Mouse (Mus musculus): ENCODE measurements at regions not wholly inside any gene's neighbourhood (a gene's known extent, or its start where the extent isn't known, plus 50 kb on each side); places are given as distances from the start of the nearest gene placed in this dataset.

- DNase-seq (ENCODE audit: low spot score), result peak; percentile 5
- Histone ChIP-seq H3K9me3 (replicated peaks; ENCODE audit: control insufficient read depth, low read length) (no peaks in the 10 kb centered on the region), H3K9ac (replicated peaks; ENCODE audit: low read depth, low read length) (no peak overlapping the region), H3K27ac (ENCODE audit: low read depth) (no peak overlapping the region), H3K4me3 (ENCODE audit: low read depth, low read length) (no peak overlapping the region), H3K27me3 (ENCODE audit: control insufficient read depth, insufficient read depth, low read length) (peaks cover 11% of the 10 kb centered on the region), H3K4me2 (ENCODE audit: low read depth, low read length) (no peak overlapping the region), H3K36me3 (replicated peaks; ENCODE audit: control insufficient read depth, insufficient read depth, low read length) (no peaks in the 10 kb centered on the region), H3K4me1 (ENCODE audit: control insufficient read depth, insufficient read depth) (peaks cover 11% of the 10 kb centered on the region)
- TF ChIP-seq CTCF (IDR thresholded peaks at IDR 0.05; ENCODE audit: low read depth), result no peak
- ATAC-seq (ENCODE audit: insufficient read depth, low read depth), result no peak
- 75% methylated on average over 6 of the region's 6 CpGs for WGBS
Observed at GRCm38 (mm10) chr19:14246973-14247614, 333.8 kb downstream of the Olfr1505 start.

GRCm38 (mm10) chr19:14247979-14248378, 334.6 kb downstream of the Olfr1505 start:
- H3K9me3 ChIP-seq (replicated peaks; ENCODE audit: control insufficient read depth, low read length), result no peaks in the 10 kb centered on the region
- peaks cover 11% of the 10 kb centered on the region for H3K4me1 ChIP-seq (ENCODE audit: control insufficient read depth, insufficient read depth)
- no peaks in the 10 kb centered on the region for H3K36me3 ChIP-seq (replicated peaks; ENCODE audit: control insufficient read depth, insufficient read depth, low read length)
- no peak overlapping the region for H3K27ac ChIP-seq (ENCODE audit: low read depth)
- peaks cover 8% of the 10 kb centered on the region; the same call in 1 of the 2 replicates for H3K27me3 ChIP-seq (ENCODE audit: control insufficient read depth, insufficient read depth, low read length)
- TF ChIP-seq EP300 (IDR thresholded peaks at IDR 0.05; ENCODE audit: low read depth), result no peak
- TF ChIP-seq CTCF (IDR thresholded peaks at IDR 0.05; ENCODE audit: low read depth), result no peak
- no peak overlapping the region for H3K4me2 ChIP-seq (ENCODE audit: low read depth, low read length)
- 21% methylated on average over 1 of the region's 1 CpGs for WGBS
- H3K4me3 ChIP-seq (ENCODE audit: low read depth, low read length), result no peak overlapping the region
- H3K9ac ChIP-seq (replicated peaks; ENCODE audit: low read depth, low read length), result no peak overlapping the region
- DNase-seq (ENCODE audit: low spot score), result peak; percentile 10
- no peak for ATAC-seq (ENCODE audit: insufficient read depth, low read depth)

GRCm38 (mm10) chr19:14258621-14259051, 339.2 kb downstream of the Tle4 start:
- DNase-seq (ENCODE audit: low spot score) (no peak), ATAC-seq (ENCODE audit: insufficient read depth, low read depth) (no peak)
- Histone ChIP-seq H3K9me3 (replicated peaks; ENCODE audit: control insufficient read depth, low read length) (no peaks in the 10 kb centered on the region), H3K4me1 (ENCODE audit: control insufficient read depth, insufficient read depth) (no peaks in the 10 kb centered on the region), H3K27me3 (ENCODE audit: control insufficient read depth, insufficient read depth, low read length) (no peaks in the 10 kb centered on the region), H3K36me3 (replicated peaks; ENCODE audit: control insufficient read depth, insufficient read depth, low read length) (no peaks in the 10 kb centered on the region), H3K4me3 (ENCODE audit: low read depth, low read length) (no peak overlapping the region), H3K4me2 (ENCODE audit: low read depth, low read length) (no peak overlapping the region), H3K27ac (ENCODE audit: low read depth) (no peak overlapping the region), H3K9ac (replicated peaks; ENCODE audit: low read depth, low read length) (no peak overlapping the region)
- 49% methylated on average over 5 of the region's 5 CpGs for WGBS
- no peak for TF ChIP-seq CTCF (IDR thresholded peaks at IDR 0.05; ENCODE audit: low read depth)
- no peak for TF ChIP-seq EP300 (IDR thresholded peaks at IDR 0.05; ENCODE audit: low read depth)

- Histone ChIP-seq H3K9ac (replicated peaks; ENCODE audit: low read depth, low read length) (no peak overlapping the region), H3K4me3 (ENCODE audit: low read depth, low read length) (no peak overlapping the region), H3K4me1 (ENCODE audit: control insufficient read depth, insufficient read depth) (no peaks in the 10 kb centered on the region), H3K4me2 (ENCODE audit: low read depth, low read length) (no peak overlapping the region), H3K9me3 (replicated peaks; ENCODE audit: control insufficient read depth, low read length) (no peaks in the 10 kb centered on the region), H3K27ac (ENCODE audit: low read depth) (no peak overlapping the region), H3K27me3 (ENCODE audit: control insufficient read depth, insufficient read depth, low read length) (no peaks in the 10 kb centered on the region), H3K36me3 (replicated peaks; ENCODE audit: control insufficient read depth, insufficient read depth, low read length) (no peaks in the 10 kb centered on the region)
- no peak for DNase-seq (ENCODE audit: low spot score)
- WGBS, result 41% methylated on average over 2 of the region's 2 CpGs
- no peak for TF ChIP-seq CTCF (IDR thresholded peaks at IDR 0.05; ENCODE audit: low read depth)
- no peak for TF ChIP-seq EP300 (IDR thresholded peaks at IDR 0.05; ENCODE audit: low read depth)
- no peak for ATAC-seq (ENCODE audit: insufficient read depth, low read depth)
Observed at GRCm38 (mm10) chr19:14259223-14259622, 338.6 kb downstream of the Tle4 start.

- H3K9me3 ChIP-seq (replicated peaks; ENCODE audit: control insufficient read depth, low read length), result no peaks in the 10 kb centered on the region
- DNase-seq (ENCODE audit: low spot score) (no peak), ATAC-seq (ENCODE audit: insufficient read depth, low read depth) (no peak)
- no peak overlapping the region for H3K4me3 ChIP-seq (ENCODE audit: low read depth, low read length)
- H3K27ac ChIP-seq (ENCODE audit: low read depth), result no peak overlapping the region
- no peak overlapping the region for H3K4me2 ChIP-seq (ENCODE audit: low read depth, low read length)
- TF ChIP-seq EP300 (IDR thresholded peaks at IDR 0.05; ENCODE audit: low read depth), result no peak
- no peak for TF ChIP-seq CTCF (IDR thresholded peaks at IDR 0.05; ENCODE audit: low read depth)
- no peaks in the 10 kb centered on the region for H3K36me3 ChIP-seq (replicated peaks; ENCODE audit: control insufficient read depth, insufficient read depth, low read length)
- H3K4me1 ChIP-seq (ENCODE audit: control insufficient read depth, insufficient read depth), result no peaks in the 10 kb centered on the region
- 75% methylated on average over 1 of the region's 1 CpGs for WGBS
- 0 out of 2 replicates have a peak, but pooled peaks cover 5% of the 10 kb centered on the region for H3K27me3 ChIP-seq (ENCODE audit: control insufficient read depth, insufficient read depth, low read length)
- no peak overlapping the region for H3K9ac ChIP-seq (replicated peaks; ENCODE audit: low read depth, low read length)
Observed at GRCm38 (mm10) chr19:14289331-14289737, 308.5 kb downstream of the Tle4 start.

GRCm38 (mm10) chr19:14290911-14291310, 306.9 kb downstream of the Tle4 start:
- Histone ChIP-seq H3K4me2 (ENCODE audit: low read depth, low read length) (no peak overlapping the region), H3K36me3 (replicated peaks; ENCODE audit: control insufficient read depth, insufficient read depth, low read length) (no peaks in the 10 kb centered on the region), H3K27ac (ENCODE audit: low read depth) (no peak overlapping the region), H3K4me1 (ENCODE audit: control insufficient read depth, insufficient read depth) (no peaks in the 10 kb centered on the region), H3K9ac (replicated peaks; ENCODE audit: low read depth, low read length) (no peak overlapping the region), H3K27me3 (ENCODE audit: control insufficient read depth, insufficient read depth, low read length) (0 out of 2 replicates have a peak, but pooled peaks cover 5% of the 10 kb centered on the region), H3K4me3 (ENCODE audit: low read depth, low read length) (no peak overlapping the region), H3K9me3 (replicated peaks; ENCODE audit: control insufficient read depth, low read length) (no peaks in the 10 kb centered on the region)
- DNase-seq (ENCODE audit: low spot score), result no peak
- ATAC-seq (ENCODE audit: insufficient read depth, low read depth), result no peak
- TF ChIP-seq EP300 (IDR thresholded peaks at IDR 0.05; ENCODE audit: low read depth) (no peak), CTCF (IDR thresholded peaks at IDR 0.05; ENCODE audit: low read depth) (no peak)
- 79% methylated on average over 6 of the region's 6 CpGs for WGBS

All from heart, postnatal 0 days (tissue).